Mouse (Mus musculus) spleen, adult 2 months (tissue): ENCODE results near the gene Osbpl7. TPM values are rescaled to one million over a fixed set of nuclear protein-coding genes. Genes with fewer than 3 reads are reported as not detected.
A peak's percentile ranks its signal among the peaks of the same experiment; 100 is the strongest.

Source experiments
- DNase-seq, 2 experiments: peaks; one replicate each; pipeline versions ENCODE4 v3.0.0 to v3.0.0-alpha.2; 2012 to 2021; ENCODE audit warnings: low spot score in 2 of 2, low read depth in 1 of 2
- H3K27ac ChIP-seq: fragments of 200-500 bp; 2 replicates; pipeline ENCODE4 v1.5.1; 2012; ENCODE audit warnings: low read length, inconsistent platforms; ENCODE audit not compliant: insufficient read depth
- H3K27me3 ChIP-seq: fragments of 200-500 bp; 2 replicates; pipeline ENCODE4 v1.6.1; 2012; ENCODE audit warnings: mild to moderate bottlenecking, moderate library complexity, low read length, inconsistent platforms; ENCODE audit not compliant: control insufficient read depth, insufficient read depth
- H3K36me3 ChIP-seq: fragments of 200-500 bp; 2 replicates; pipeline ENCODE4 v1.6.1; 2012; ENCODE audit warnings: mild to moderate bottlenecking, low read length, inconsistent platforms; ENCODE audit not compliant: control insufficient read depth, insufficient read depth
- H3K4me1 ChIP-seq: fragments of 200-500 bp; 2 replicates; pipeline ENCODE4 v1.6.1; 2011; ENCODE audit warnings: inconsistent platforms; ENCODE audit not compliant: control insufficient read depth, insufficient read depth, insufficient read length
- H3K4me3 ChIP-seq: fragments of 200-500 bp; 2 replicates; pipeline ENCODE4 v1.5.1; 2011; ENCODE audit warnings: mild to moderate bottlenecking, inconsistent platforms; ENCODE audit not compliant: insufficient read depth, insufficient read length; ENCODE audit errors: extremely low read depth
- CTCF ChIP-seq: fragments of 200-500 bp; IDR thresholded peaks from 2 replicates; pipeline ENCODE4 v1.5.1; 2011; ENCODE audit warnings: mild to moderate bottlenecking, inconsistent platforms; ENCODE audit not compliant: insufficient read depth, insufficient read length, insufficient replicate concordance; ENCODE audit errors: extremely low read depth
- POLR2A ChIP-seq: fragments of 200-500 bp; IDR thresholded peaks from 2 replicates; pipeline ENCODE4 v1.6.1; 2011; ENCODE audit warnings: low read depth, low read length, inconsistent platforms
- WGBS: fragments of 180-500 bp; shearing (Covaris S2); methylation state at CpG from one replicate; pipeline ENCODE4 v1.1.7; 2018; 5-methylcytosine and 5-hydroxymethylcytosine counted together
- polyA plus RNA-seq: library from polyadenylated mRNA; depleted of rRNA; stranded (reverse); fragments of >200 nt; gene quantifications from 2 replicates; pipeline ENCODE4 v1.2.3, GENCODE M21; 2012

Osbpl7 gene
- polyA plus RNA-seq, 1 experiment: 19.1 TPM

DNA sequence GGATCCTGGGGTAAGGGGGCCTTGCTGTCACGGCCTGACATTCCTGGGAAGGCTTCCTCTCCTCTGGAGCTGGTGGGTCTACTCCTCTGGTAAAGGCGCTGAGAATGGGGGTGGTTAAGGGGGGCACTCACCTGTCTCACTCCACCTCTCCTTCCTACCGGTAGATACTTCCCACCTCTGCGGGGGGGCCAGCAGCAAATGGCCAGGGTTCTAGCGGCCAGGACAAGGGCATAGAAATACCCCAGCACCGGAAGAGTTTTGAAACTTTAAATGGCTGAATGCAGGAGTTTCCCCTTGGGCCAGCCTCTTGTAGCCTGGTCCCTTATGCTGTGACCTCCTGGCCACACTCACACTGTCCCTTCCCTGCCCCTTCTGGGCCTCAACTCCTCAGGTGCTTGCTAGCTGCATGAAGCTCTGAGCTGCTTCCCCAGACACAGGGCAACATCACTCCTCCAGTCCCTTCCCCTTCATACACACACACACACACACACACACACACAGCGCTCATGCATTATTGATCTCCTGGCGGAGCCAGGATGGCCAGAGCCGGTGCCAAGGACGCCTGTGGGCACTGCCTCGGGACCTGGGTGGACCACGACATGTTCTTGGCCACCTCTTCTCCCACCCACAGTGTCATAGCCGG lies 637 bp downstream of the Osbpl7 start:
- H3K27ac ChIP-seq: peak overlapping the region; percentile 38
- H3K27me3 ChIP-seq: no peaks in the 10 kb centered on the region
- peaks cover 17% of the 10 kb centered on the region; the same call in 1 of the 2 replicates for H3K4me1 ChIP-seq
- DNase-seq: no peak
- WGBS: 14% methylated on average over 13 of the region's 13 CpGs
- H3K36me3 ChIP-seq: peaks cover 26% of the 10 kb centered on the region
- H3K4me3 ChIP-seq: peak overlapping the region; percentile 94
- TF ChIP-seq POLR2A (no peak), CTCF (no peak)

- Histone ChIP-seq H3K27ac (no peak overlapping the region), H3K4me3 (no peak overlapping the region; the same call in 1 of the 2 replicates), H3K36me3 (peaks cover 28% of the 10 kb centered on the region), H3K4me1 (peaks cover 17% of the 10 kb centered on the region; the same call in 1 of the 2 replicates), H3K27me3 (no peaks in the 10 kb centered on the region)
- TF ChIP-seq CTCF (no peak), POLR2A (no peak)
- WGBS: 23% methylated on average over 11 of the region's 11 CpGs
- no peak for DNase-seq
These were observed 1.8 kb downstream of the Osbpl7 start for GRCm38 (mm10) chr11:97052219-97052646.

- no peak for DNase-seq
- no peak for TF ChIP-seq POLR2A
- no peaks in the 10 kb centered on the region for H3K4me1 ChIP-seq
- H3K27ac ChIP-seq: no peak overlapping the region
- no peak overlapping the region for H3K4me3 ChIP-seq
- H3K36me3 ChIP-seq: peaks cover 34% of the 10 kb centered on the region
- WGBS: 67% methylated on average over 9 of the region's 9 CpGs
- no peaks in the 10 kb centered on the region for H3K27me3 ChIP-seq
These were observed 13.0 kb downstream of the Osbpl7 start for GRCm38 (mm10) chr11:97063274-97063920.

DNA sequence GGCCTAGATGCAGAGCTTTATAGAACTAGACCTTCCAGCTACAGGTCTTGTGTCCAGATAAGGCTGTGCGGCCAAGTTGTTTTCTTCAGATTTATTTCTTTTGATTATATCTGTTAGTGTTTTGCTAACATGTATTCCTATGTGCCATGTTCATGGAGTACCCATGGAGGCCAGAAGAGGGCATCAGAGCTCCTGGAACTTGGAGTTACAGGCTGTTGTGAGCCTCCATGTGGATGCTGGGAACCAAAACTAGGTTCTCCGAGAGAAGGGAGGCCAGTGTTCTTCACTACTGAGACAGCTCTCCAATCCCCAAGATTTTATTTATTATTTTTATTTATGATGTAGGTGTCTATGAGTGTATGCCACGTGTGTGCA lies 13.5 kb downstream of the Osbpl7 start:
- WGBS: 84% methylated on average over 3 of the region's 3 CpGs
- H3K27ac ChIP-seq: no peak overlapping the region
- no peak for DNase-seq
- H3K27me3 ChIP-seq: no peaks in the 10 kb centered on the region
- H3K4me3 ChIP-seq: no peak overlapping the region
- H3K36me3 ChIP-seq: peaks cover 35% of the 10 kb centered on the region
- no peaks in the 10 kb centered on the region for H3K4me1 ChIP-seq
- TF ChIP-seq POLR2A (no peak), CTCF (no peak; the same call in 1 of the 2 replicates)

DNA sequence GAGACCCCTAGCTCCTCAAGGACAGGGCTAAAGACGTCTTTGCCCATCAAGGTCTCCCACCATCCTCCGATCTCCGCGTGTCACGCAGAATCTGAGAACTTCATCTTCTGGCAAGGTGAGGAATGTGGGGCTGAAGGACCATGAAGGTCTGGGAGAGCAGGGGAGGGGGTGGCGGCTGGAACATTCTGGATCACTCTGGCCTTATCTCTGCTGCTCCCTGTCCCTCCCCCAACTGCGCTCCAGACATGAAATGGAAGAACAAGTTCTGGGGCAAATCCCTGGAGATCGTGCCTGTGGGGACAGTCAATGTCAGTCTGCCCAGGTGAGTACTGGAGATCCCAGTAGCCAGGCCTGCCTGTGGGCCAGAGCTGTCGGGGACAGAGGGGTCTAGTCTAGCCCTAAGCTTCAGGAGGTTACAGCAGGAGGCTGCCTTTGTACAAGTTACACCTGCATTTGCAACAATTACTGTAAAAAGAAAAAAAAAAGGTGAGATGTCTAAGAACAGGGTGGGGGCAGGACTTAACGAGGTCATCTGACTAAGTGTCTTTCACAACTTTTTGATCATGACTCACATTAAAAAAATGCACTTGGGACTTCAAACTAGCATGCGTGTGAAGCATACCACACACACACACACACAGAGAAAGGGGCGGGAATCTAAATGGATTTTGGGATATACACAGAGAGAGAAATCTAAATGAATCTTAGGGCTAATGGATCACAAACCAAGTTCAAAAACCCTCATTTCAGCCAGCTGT lies 15.3 kb downstream of the Osbpl7 start:
- no peaks in the 10 kb centered on the region for H3K27me3 ChIP-seq
- no peak overlapping the region for H3K27ac ChIP-seq
- peaks cover 23% of the 10 kb centered on the region for H3K36me3 ChIP-seq
- no peak overlapping the region for H3K4me3 ChIP-seq
- DNase-seq: no peak
- TF ChIP-seq POLR2A (no peak), CTCF (no peak)
- H3K4me1 ChIP-seq: no peaks in the 10 kb centered on the region
- 91% methylated on average over 12 of the region's 12 CpGs for WGBS

- 90% methylated on average over 22 of the region's 22 CpGs for WGBS
- TF ChIP-seq POLR2A (no peak), CTCF (no peak)
- H3K27me3 ChIP-seq: no peaks in the 10 kb centered on the region
- no peak overlapping the region for H3K27ac ChIP-seq
- DNase-seq: no peak
- H3K36me3 ChIP-seq: peaks cover 18% of the 10 kb centered on the region
- H3K4me3 ChIP-seq: no peak overlapping the region
- no peaks in the 10 kb centered on the region for H3K4me1 ChIP-seq
These were observed 16.4 kb downstream of the Osbpl7 start for GRCm38 (mm10) chr11:97066656-97067360.
